Mouse (Mus musculus): ENCODE results near the gene Ikzf1. TPM values are rescaled to one million over a fixed set of nuclear protein-coding genes. Genes with fewer than 3 reads are reported as not detected.
A peak's percentile ranks its signal among the peaks of the same experiment; 100 is the strongest.

The Ikzf1 gene
- polyA plus RNA-seq, 1 experiment from 2014 or later: 15.1 TPM

DNA sequence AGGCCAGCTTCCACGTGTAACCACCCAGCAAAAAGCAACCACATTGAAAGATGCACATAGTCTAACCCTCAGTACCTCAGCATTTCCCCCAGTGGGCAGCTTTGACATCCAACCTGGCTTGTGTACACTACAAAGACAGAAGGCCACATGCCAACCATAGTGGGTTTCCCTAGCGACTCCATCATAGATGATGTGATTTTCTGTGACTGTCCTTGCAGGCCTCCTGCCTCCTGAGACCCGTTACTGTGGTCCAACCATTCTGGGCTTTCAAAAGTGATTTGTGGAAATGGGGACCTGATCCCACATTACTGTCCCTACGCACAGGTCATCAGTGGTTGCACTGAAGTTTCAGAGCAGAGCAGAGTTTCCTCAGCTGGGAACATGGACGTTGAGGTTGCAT, 90.1 kb downstream of the Ikzf1 start:
- no peak overlapping the region for H3K27ac ChIP-seq (ENCODE audit: low read length)
- no peaks in the 10 kb centered on the region for H3K36me3 ChIP-seq (ENCODE audit: control insufficient read depth, insufficient read depth)
- no peaks in the 10 kb centered on the region for H3K9me3 ChIP-seq (replicated peaks; ENCODE audit: control insufficient read depth, low read length)
- no peak overlapping the region for H3K4me3 ChIP-seq (ENCODE audit: low read length)
- WGBS: 75% methylated on average over 5 of the region's 5 CpGs
- no peak overlapping the region for H3K9ac ChIP-seq (ENCODE audit: low read length)
- no peak for ATAC-seq (replicated peaks; ENCODE audit: extremely low read depth, insufficient read depth, low FRiP score)
- no peaks in the 10 kb centered on the region for H3K4me1 ChIP-seq (ENCODE audit: control insufficient read depth, insufficient read depth, low read length)
- H3K27me3 ChIP-seq (ENCODE audit: control insufficient read depth, insufficient read depth, low read length): no peaks in the 10 kb centered on the region
- H3K4me2 ChIP-seq (ENCODE audit: low read depth, low read length): no peak overlapping the region

DNA sequence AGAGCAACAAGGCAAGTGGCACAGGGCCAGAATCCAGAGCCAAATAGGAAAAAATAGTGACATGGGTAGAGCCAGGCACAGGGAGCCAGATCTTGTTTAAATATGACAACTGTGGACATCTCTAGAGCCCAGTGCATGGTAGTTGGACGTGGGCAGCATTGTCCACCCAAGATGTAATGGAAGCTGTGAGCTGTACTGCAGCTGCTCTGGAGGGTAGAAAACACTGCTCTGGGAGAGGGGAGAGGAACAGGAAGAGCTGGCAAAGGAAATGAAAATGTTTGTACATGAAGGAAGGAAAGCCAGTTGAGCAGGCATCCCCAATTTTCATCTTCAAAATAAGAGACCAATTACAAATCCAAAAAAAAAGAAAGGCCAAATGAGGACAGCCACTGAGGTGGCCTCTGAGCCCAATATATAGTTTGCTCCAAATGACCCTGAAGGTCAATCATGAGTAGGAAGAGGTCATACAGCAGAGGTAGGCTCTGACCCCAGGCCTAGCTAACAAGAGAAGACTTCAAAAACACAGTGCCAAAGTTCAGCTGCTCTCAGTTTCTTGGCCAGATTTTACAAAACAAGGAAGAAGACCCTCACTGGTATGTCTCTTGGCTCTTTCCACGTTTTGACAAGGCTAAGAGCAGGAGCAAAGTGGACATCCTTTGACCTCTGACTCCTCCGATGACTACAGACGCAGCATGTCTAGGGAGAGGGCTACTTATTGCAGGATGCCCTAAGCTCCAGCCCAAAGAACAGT, 91.4 kb downstream of the Ikzf1 start:
- Histone ChIP-seq H3K9ac (ENCODE audit: low read length) (no peak overlapping the region), H3K4me2 (ENCODE audit: low read depth, low read length) (no peak overlapping the region), H3K36me3 (ENCODE audit: control insufficient read depth, insufficient read depth) (no peaks in the 10 kb centered on the region), H3K4me1 (ENCODE audit: control insufficient read depth, insufficient read depth, low read length) (no peaks in the 10 kb centered on the region), H3K27ac (ENCODE audit: low read length) (no peak overlapping the region), H3K9me3 (replicated peaks; ENCODE audit: control insufficient read depth, low read length) (no peaks in the 10 kb centered on the region), H3K4me3 (ENCODE audit: low read length) (no peak overlapping the region), H3K27me3 (ENCODE audit: control insufficient read depth, insufficient read depth, low read length) (no peaks in the 10 kb centered on the region)
- 71% methylated on average over 4 of the region's 4 CpGs for WGBS
- no peak for ATAC-seq (replicated peaks; ENCODE audit: extremely low read depth, insufficient read depth, low FRiP score)

DNA sequence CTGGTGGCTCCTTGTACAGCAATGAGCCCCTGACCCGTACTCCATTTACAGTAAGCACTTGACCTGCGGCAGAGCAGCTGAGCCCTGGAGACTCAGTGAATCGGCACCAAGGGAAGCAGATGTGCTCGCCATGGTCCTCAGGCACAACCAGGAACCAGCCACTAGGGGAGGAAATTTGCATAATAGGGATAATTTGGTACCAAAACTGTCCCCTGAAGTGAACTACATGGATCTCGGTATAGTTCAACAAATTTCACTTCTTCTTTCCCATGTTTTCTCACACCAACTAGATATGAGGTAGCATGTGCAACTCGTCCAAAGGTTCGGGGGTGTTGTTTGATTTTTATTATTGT, 92.0 kb downstream of the Ikzf1 start:
- Histone ChIP-seq H3K9ac (ENCODE audit: low read length) (no peak overlapping the region), H3K27me3 (ENCODE audit: control insufficient read depth, insufficient read depth, low read length) (no peaks in the 10 kb centered on the region), H3K4me3 (ENCODE audit: low read length) (no peak overlapping the region), H3K4me2 (ENCODE audit: low read depth, low read length) (no peak overlapping the region), H3K27ac (ENCODE audit: low read length) (no peak overlapping the region), H3K4me1 (ENCODE audit: control insufficient read depth, insufficient read depth, low read length) (no peaks in the 10 kb centered on the region), H3K36me3 (ENCODE audit: control insufficient read depth, insufficient read depth) (no peaks in the 10 kb centered on the region), H3K9me3 (replicated peaks; ENCODE audit: control insufficient read depth, low read length) (no peaks in the 10 kb centered on the region)
- 80% methylated on average over 7 of the region's 7 CpGs for WGBS
- ATAC-seq (replicated peaks; ENCODE audit: extremely low read depth, insufficient read depth, low FRiP score): no peak

DNA sequence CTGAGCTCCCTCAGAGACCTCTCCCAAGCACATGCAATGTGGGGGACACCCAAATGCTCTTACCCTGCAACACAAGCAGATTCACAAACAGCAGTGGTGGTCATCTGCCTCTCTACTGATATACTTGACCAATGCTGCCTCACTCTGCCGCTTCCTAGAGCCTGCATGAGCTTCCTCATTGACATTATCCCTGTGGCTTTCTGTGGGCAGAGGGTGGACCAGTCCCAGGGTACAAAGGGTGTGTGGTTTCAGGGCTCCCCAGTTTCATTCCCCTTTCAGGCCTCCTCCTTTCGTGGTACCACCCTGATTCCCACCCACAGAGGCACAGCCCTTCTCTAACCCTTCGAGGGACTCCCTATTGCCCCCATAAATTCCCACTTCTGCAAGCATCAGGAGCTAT, 92.4 kb downstream of the Ikzf1 start:
- Histone ChIP-seq H3K27me3 (ENCODE audit: control insufficient read depth, insufficient read depth, low read length) (no peaks in the 10 kb centered on the region), H3K4me3 (ENCODE audit: low read length) (no peak overlapping the region), H3K9ac (ENCODE audit: low read length) (no peak overlapping the region), H3K4me1 (ENCODE audit: control insufficient read depth, insufficient read depth, low read length) (no peaks in the 10 kb centered on the region), H3K4me2 (ENCODE audit: low read depth, low read length) (no peak overlapping the region), H3K36me3 (ENCODE audit: control insufficient read depth, insufficient read depth) (no peaks in the 10 kb centered on the region), H3K27ac (ENCODE audit: low read length) (no peak overlapping the region), H3K9me3 (replicated peaks; ENCODE audit: control insufficient read depth, low read length) (no peaks in the 10 kb centered on the region)
- ATAC-seq (replicated peaks; ENCODE audit: extremely low read depth, insufficient read depth, low FRiP score): no peak
- WGBS: 67% methylated on average over 3 of the region's 3 CpGs

DNA sequence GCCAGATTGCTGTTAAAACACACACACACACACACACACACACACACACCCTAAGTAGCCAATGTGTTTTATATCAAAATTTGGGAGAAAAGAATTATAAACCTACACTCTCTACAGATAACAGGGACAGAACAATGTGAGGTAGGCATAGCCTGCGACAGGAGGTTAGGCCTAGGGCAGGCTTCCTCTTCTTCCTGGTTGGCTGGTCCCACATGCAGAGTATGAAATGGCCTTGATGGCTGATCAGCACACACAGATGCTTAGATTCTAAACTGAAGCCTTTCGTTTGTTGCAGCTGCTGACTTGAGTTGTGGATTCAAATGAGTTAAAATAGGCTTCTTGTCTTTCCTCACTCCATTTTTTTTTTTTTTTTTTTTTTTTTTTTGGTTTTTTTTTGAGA, 93.0 kb downstream of the Ikzf1 start:
- H3K27me3 ChIP-seq (ENCODE audit: control insufficient read depth, insufficient read depth, low read length): no peaks in the 10 kb centered on the region
- H3K4me3 ChIP-seq (ENCODE audit: low read length): no peak overlapping the region
- ATAC-seq (replicated peaks; ENCODE audit: extremely low read depth, insufficient read depth, low FRiP score): no peak
- H3K4me1 ChIP-seq (ENCODE audit: control insufficient read depth, insufficient read depth, low read length): no peaks in the 10 kb centered on the region
- 85% methylated on average over 2 of the region's 2 CpGs for WGBS
- no peak overlapping the region for H3K27ac ChIP-seq (ENCODE audit: low read length)
- no peaks in the 10 kb centered on the region for H3K36me3 ChIP-seq (ENCODE audit: control insufficient read depth, insufficient read depth)
- H3K4me2 ChIP-seq (ENCODE audit: low read depth, low read length): no peak overlapping the region
- no peaks in the 10 kb centered on the region for H3K9me3 ChIP-seq (replicated peaks; ENCODE audit: control insufficient read depth, low read length)
- H3K9ac ChIP-seq (ENCODE audit: low read length): no peak overlapping the region

DNA sequence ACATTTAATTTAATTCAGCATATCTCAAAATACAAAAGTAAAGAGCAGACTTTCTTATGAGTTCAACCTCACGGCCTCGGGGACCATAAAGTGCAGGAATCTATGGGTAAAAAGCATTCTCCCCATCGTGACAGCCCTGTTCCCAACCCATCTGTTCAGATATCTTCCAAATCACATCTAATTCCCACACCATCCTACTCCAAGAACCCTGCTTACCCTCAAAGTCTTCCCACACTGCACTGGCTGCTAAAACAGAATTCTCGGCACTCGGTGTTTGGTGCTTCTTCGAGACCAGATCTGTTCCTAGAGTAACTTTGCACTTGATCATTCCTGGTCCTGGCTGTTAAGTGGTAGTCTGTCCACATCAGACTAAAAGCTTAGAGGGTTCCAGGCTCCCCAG, 93.5 kb downstream of the Ikzf1 start:
- Histone ChIP-seq H3K4me1 (ENCODE audit: control insufficient read depth, insufficient read depth, low read length) (no peaks in the 10 kb centered on the region), H3K9ac (ENCODE audit: low read length) (no peak overlapping the region), H3K27me3 (ENCODE audit: control insufficient read depth, insufficient read depth, low read length) (no peaks in the 10 kb centered on the region), H3K9me3 (replicated peaks; ENCODE audit: control insufficient read depth, low read length) (no peaks in the 10 kb centered on the region), H3K4me2 (ENCODE audit: low read depth, low read length) (no peak overlapping the region), H3K36me3 (ENCODE audit: control insufficient read depth, insufficient read depth) (no peaks in the 10 kb centered on the region), H3K27ac (ENCODE audit: low read length) (no peak overlapping the region), H3K4me3 (ENCODE audit: low read length) (no peak overlapping the region)
- 87% methylated on average over 6 of the region's 6 CpGs for WGBS
- no peak for ATAC-seq (replicated peaks; ENCODE audit: extremely low read depth, insufficient read depth, low FRiP score)

DNA sequence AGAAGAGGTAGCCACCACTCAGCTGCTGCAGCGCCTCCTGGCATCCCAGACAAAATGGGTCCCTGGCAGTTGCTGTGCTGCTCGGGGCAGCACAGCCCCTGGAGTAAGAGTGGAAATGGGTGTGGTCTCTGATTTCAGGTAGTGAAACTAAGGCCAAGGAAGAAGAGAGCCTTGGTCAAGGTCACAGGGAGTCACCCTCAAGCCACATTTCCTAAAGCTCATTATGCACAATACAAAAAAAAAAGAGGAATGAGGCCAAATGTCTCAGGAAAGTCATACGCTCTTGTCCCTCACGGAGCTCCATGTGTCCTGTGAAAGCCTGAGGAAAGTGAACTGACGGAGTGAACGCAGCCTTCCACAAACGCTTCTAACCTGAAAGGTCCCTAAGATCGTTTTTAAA, 96.9 kb downstream of the Ikzf1 start:
- Histone ChIP-seq H3K4me2 (ENCODE audit: low read depth, low read length) (no peak overlapping the region), H3K36me3 (ENCODE audit: control insufficient read depth, insufficient read depth) (no peaks in the 10 kb centered on the region), H3K9ac (ENCODE audit: low read length) (no peak overlapping the region), H3K27me3 (ENCODE audit: control insufficient read depth, insufficient read depth, low read length) (no peaks in the 10 kb centered on the region), H3K9me3 (replicated peaks; ENCODE audit: control insufficient read depth, low read length) (no peaks in the 10 kb centered on the region), H3K4me1 (ENCODE audit: control insufficient read depth, insufficient read depth, low read length) (no peaks in the 10 kb centered on the region), H3K4me3 (ENCODE audit: low read length) (no peak overlapping the region), H3K27ac (ENCODE audit: low read length) (no peak overlapping the region)
- 82% methylated on average over 8 of the region's 8 CpGs for WGBS
- ATAC-seq (replicated peaks; ENCODE audit: extremely low read depth, insufficient read depth, low FRiP score): no peak

DNA sequence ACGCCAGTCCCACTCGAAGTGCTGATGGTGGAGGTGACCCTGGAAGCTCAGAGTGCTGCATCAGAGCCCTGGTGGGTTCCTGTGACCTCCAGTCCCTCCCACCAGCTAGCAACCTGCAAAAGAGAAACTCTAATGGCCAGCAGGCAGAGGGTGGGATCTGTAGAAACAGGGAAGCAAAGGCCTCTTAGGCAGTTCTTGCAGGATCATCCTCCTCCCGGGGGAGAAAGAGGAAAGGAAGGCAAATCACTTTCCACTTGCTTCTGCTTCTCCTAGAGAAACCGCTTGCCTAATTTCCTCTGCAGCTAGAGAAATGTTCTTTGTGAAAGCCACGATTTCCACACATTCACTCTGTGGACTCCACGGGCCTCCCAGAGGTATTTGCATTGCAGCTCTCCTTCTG, 100.7 kb downstream of the Ikzf1 start:
- Histone ChIP-seq H3K36me3 (ENCODE audit: control insufficient read depth, insufficient read depth) (no peaks in the 10 kb centered on the region), H3K9me3 (replicated peaks; ENCODE audit: control insufficient read depth, low read length) (no peaks in the 10 kb centered on the region), H3K27ac (ENCODE audit: low read length) (no peak overlapping the region), H3K27me3 (ENCODE audit: control insufficient read depth, insufficient read depth, low read length) (peaks cover 3% of the 10 kb centered on the region; the same call in 1 of the 2 replicates), H3K9ac (ENCODE audit: low read length) (no peak overlapping the region), H3K4me3 (ENCODE audit: low read length) (no peak overlapping the region), H3K4me2 (ENCODE audit: low read depth, low read length) (no peak overlapping the region), H3K4me1 (ENCODE audit: control insufficient read depth, insufficient read depth, low read length) (no peaks in the 10 kb centered on the region)
- no peak for ATAC-seq (replicated peaks; ENCODE audit: extremely low read depth, insufficient read depth, low FRiP score)
- WGBS: 47% methylated on average over 6 of the region's 6 CpGs

DNA sequence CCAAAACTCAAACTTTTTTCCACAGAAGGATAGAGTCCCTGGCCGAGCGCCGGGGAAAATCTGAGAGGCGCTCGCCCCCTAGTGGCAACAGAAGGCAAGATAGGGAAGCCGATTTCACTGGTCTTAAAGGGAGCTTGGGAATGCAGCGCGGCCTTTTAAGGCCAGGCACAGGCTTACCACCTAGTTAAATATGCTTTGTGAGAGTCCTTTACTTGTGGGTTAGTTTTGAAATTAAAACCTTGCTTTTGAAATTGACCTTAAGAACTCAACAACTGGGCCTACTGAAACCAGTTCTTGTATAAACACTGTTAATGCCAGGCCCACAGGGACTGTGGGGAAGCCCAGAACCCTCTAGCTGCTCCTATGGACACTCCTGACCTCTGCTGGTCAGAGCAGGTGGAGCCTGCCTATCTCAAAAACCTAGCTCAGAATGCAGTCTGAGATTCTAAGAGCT, 103.7 kb downstream of the Ikzf1 start:
- H3K9me3 ChIP-seq (replicated peaks; ENCODE audit: control insufficient read depth, low read length): no peaks in the 10 kb centered on the region
- WGBS: under 1% methylated on average over 8 of the region's 8 CpGs
- H3K9ac ChIP-seq (ENCODE audit: low read length): peak overlapping the region; percentile 61; the same call in 1 of the 2 replicates
- H3K27ac ChIP-seq (ENCODE audit: low read length): no peak overlapping the region
- H3K27me3 ChIP-seq (ENCODE audit: control insufficient read depth, insufficient read depth, low read length): peaks cover 3% of the 10 kb centered on the region; the same call in 1 of the 2 replicates
- peak; percentile 95 for ATAC-seq (replicated peaks; ENCODE audit: extremely low read depth, insufficient read depth, low FRiP score)
- no peaks in the 10 kb centered on the region for H3K36me3 ChIP-seq (ENCODE audit: control insufficient read depth, insufficient read depth)
- H3K4me3 ChIP-seq (ENCODE audit: low read length): peak overlapping the region; percentile 32
- H3K4me2 ChIP-seq (ENCODE audit: low read depth, low read length): peak overlapping the region; percentile 53
- no peaks in the 10 kb centered on the region for H3K4me1 ChIP-seq (ENCODE audit: control insufficient read depth, insufficient read depth, low read length)

All from heart, embryonic 16.5 days (tissue).